In the genomic region with DNA sequence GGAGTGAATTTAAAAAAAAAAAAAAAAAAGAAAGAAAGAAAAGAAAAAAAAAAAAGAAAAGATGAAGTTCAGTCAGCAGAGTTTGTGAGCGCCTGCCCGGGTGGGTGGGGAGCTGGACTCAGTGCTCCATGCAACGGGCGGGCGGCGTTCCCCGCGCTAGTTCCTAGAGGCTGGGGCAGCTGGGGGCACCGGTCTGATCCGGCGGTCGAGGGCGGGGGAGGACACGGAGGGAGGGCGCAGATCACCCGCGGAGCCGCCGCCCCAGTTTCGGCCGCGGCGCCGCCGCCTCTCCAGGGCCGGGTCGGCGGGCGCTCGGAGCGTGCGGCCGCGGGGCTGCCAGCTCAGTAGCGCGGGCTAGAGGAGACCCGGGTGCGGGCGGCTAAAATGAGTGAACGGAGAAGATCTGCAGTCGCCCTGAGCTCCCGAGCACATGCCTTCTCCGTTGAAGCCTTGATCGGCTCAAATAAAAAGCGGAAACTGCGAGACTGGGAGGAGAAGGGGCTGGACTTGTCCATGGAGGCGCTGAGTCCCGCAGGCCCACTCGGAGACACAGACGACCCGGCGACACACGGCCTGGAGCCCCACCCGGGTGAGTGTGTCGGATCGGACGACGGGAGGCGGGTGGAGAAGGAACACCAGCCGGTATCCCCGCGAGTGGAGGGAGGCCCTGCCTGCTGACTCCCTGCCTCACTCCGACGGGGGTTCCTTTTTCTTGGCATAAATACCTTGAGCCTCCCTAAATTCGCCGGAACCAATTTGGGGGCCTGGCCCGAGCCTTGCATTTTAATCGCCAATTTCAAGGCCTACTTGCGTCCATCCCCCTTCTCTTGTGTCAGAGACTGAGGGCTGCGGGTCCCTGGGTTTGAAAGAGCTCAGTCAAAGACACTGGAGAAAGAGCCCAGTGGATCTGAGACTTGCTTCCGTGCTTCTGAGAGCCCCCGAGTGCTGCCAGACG, we compare ENCODE assay signal across 9 mouse cellular contexts. TPM values are rescaled to one million over a fixed set of nuclear protein-coding genes. Genes with fewer than 3 reads are reported as not detected.
DNase-seq lines count a peak whose midpoint lies in the region; ATAC-seq and TF ChIP-seq lines count a peak whose summit lies in the region.
"Had no signal": no experiment of that assay in that cellular context is flagged by ENCODE, and none has a peak within 500 bp of the region (broad histone marks: within the 10 kb centered on the region; RNA-seq: fewer than 3 reads in every experiment).

No protein-coding gene starts in this region.

- H3K36me3 ChIP-seq in forebrain, postnatal 0 days (ENCODE audit: insufficient read depth) = no peaks in the 10 kb centered on the region
- no peaks in the 10 kb centered on the region for H3K36me3 ChIP-seq in intestine, embryonic 15.5 days

- H3K9ac ChIP-seq in forebrain, postnatal 0 days = no peak overlapping the region
- H3K9ac ChIP-seq in intestine, embryonic 15.5 days = 0 out of 2 replicates have a peak overlapping the region, but pooled peaks have one; percentile 17

- H3K27ac ChIP-seq in forebrain, postnatal 0 days (ENCODE audit: low read depth, low read length) = no peak overlapping the region
- H3K27ac ChIP-seq in intestine, embryonic 15.5 days = no peak overlapping the region
- H3K27ac ChIP-seq: macrophage had no signal

- ATAC-seq in forebrain, postnatal 0 days = peak; percentile 38
- peak; percentile 73 for ATAC-seq in intestine, embryonic 15.5 days
- ATAC-seq in megakaryocyte, adult 5-6 weeks (ENCODE audit: poor library complexity, severe bottlenecking) = peak; percentile 48
- no peak for ATAC-seq in frontal cortex, adult (ENCODE audit: low TSS enrichment)

- peak; percentile 52 for DNase-seq in kidney, adult 18-20 months
- no peak for DNase-seq in kidney, adult 8-10 months
- peak; percentile 50 for DNase-seq in R1 (ENCODE audit: low read depth, low spot score)
- DNase-seq in forebrain, postnatal 0 days = no peak
- no peak for DNase-seq in cerebellum, adult 18-20 months

- peaks cover 97% of the 10 kb centered on the region for H3K27me3 ChIP-seq in forebrain, postnatal 0 days (ENCODE audit: insufficient read depth, low read length)
- H3K27me3 ChIP-seq in intestine, embryonic 15.5 days (replicated peaks) = peaks cover 91% of the 10 kb centered on the region

- TF ChIP-seq CTCF in forebrain, postnatal 0 days (IDR thresholded peaks at IDR 0.05; ENCODE audit: low read depth) = no peak

- peak overlapping the region; percentile 43 for H3K4me2 ChIP-seq in forebrain, postnatal 0 days (ENCODE audit: low read depth)
- H3K4me2 ChIP-seq in intestine, embryonic 15.5 days (replicated peaks) = peak overlapping the region; percentile 88

- no peaks in the 10 kb centered on the region for H3K9me3 ChIP-seq in forebrain, postnatal 0 days (ENCODE audit: low read length)
- no peaks in the 10 kb centered on the region for H3K9me3 ChIP-seq in intestine, embryonic 15.5 days

- WGBS in forebrain, postnatal 0 days = under 1% methylated on average over 73 of the region's 73 CpGs
- WGBS in intestine, embryonic 15.5 days = under 1% methylated on average over 72 of the region's 73 CpGs

- peak overlapping the region; percentile 25 for H3K4me3 ChIP-seq in forebrain, postnatal 0 days (ENCODE audit: low read depth, low read length)
- H3K4me3 ChIP-seq in intestine, embryonic 15.5 days (replicated peaks) = peak overlapping the region; percentile 40

- H3K4me1 ChIP-seq in forebrain, postnatal 0 days (ENCODE audit: insufficient read depth) = no peaks in the 10 kb centered on the region
- H3K4me1 ChIP-seq in intestine, embryonic 15.5 days (replicated peaks) = peaks cover 11% of the 10 kb centered on the region

RNA-seq across cellular contexts. Expression of a gene that starts 13.6 kb away (rescaled TPM):
- 4.6 and 5.6 TPM in 2 replicates for total RNA-seq in forebrain, postnatal 0 days (2014; rRNA removed)
- polyA plus RNA-seq in forebrain, postnatal 0 days (2015; fragmentation: Nextera tagmentation; extraction: Ambion mirVana) = 0.50 and 0.67 TPM in 2 replicates
- 0.04 TPM in 2 replicates for polyA plus RNA-seq in intestine, embryonic 15.5 days (2015; fragmentation: Nextera tagmentation; extraction: Ambion mirVana)
- 0.16 TPM in 1 of 2 replicates, not detected in the other for total RNA-seq in megakaryocyte, adult 5-6 weeks (2015)
- total RNA-seq in megakaryocyte, adult 5-6 weeks (2017) = not detected in 2 replicates
- polyA plus RNA-seq: macrophage had no signal

Comparison
In these comparisons a context has a peak if more than half of its experiments do, and no peak if none do; other contexts are left out.
1. DNase-seq: peak in kidney, adult 18-20 months (single experiment) and R1 (single experiment); none in kidney, adult 8-10 months (0 of 2), forebrain, postnatal 0 days (single experiment) and cerebellum, adult 18-20 months (0 of 2).